Mouse (Mus musculus): ENCODE results near the gene Lcn2. TPM values are rescaled to one million over a fixed set of nuclear protein-coding genes. Genes with fewer than 3 reads are reported as not detected.

Lcn2 gene
- polyA plus RNA-seq, 1 experiment: 23.8 TPM

GRCm38 (mm10) chr2:32428262-32428722, 40.2 kb upstream of the Lcn2 start:
- no peak for DNase-seq
- no peaks in the 10 kb centered on the region for H3K27me3 ChIP-seq (ENCODE audit: control insufficient read depth, insufficient read depth, low read length)
- no peak overlapping the region for H3K4me3 ChIP-seq (ENCODE audit: control insufficient read depth, insufficient read depth, low read length)
- WGBS: 78% methylated on average over 8 of the region's 8 CpGs
- TF ChIP-seq POLR2A (IDR thresholded peaks at IDR 0.05; ENCODE audit: control insufficient read depth, extremely low read depth, insufficient read depth, low read length, poor library complexity): no peak
- TF ChIP-seq CTCF (IDR thresholded peaks at IDR 0.05; ENCODE audit: borderline replicate concordance, control insufficient read depth, extremely low read depth, insufficient read depth, low read length, poor library complexity): no peak
- no peak overlapping the region for H3K27ac ChIP-seq (ENCODE audit: control insufficient read depth, insufficient read depth, low read length)
- peaks cover 11% of the 10 kb centered on the region for H3K4me1 ChIP-seq (replicated peaks; ENCODE audit: control insufficient read depth, insufficient read depth, low read length)
- H3K36me3 ChIP-seq (ENCODE audit: control insufficient read depth, insufficient read depth, low read length): no peaks in the 10 kb centered on the region

DNA sequence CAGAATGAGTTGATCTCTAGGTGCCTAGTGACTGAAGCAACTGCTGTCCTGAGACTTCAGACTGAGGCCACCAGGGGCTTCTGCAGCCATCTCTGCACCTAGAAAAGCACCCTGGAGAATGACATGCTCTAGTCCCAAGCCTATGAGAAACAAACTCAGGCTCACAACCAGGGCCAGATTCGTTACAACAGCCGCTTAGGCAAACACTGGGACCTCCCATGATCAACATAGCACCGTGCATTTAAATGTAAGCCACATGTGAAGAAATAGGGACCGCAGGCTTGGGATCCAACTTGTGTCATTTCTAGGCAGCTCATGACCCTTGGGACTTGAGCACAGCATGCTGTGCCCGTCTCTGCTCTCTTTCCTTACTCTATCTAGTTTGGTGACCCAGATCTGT, 39.7 kb upstream of the Lcn2 start:
- no peak for TF ChIP-seq POLR2A (IDR thresholded peaks at IDR 0.05; ENCODE audit: control insufficient read depth, extremely low read depth, insufficient read depth, low read length, poor library complexity)
- TF ChIP-seq CTCF (IDR thresholded peaks at IDR 0.05; ENCODE audit: borderline replicate concordance, control insufficient read depth, extremely low read depth, insufficient read depth, low read length, poor library complexity): no peak
- H3K4me1 ChIP-seq (replicated peaks; ENCODE audit: control insufficient read depth, insufficient read depth, low read length): peaks cover 14% of the 10 kb centered on the region
- no peak overlapping the region for H3K4me3 ChIP-seq (ENCODE audit: control insufficient read depth, insufficient read depth, low read length)
- no peak for DNase-seq
- 94% methylated on average over 5 of the region's 5 CpGs for WGBS
- no peaks in the 10 kb centered on the region for H3K27me3 ChIP-seq (ENCODE audit: control insufficient read depth, insufficient read depth, low read length)
- H3K27ac ChIP-seq (ENCODE audit: control insufficient read depth, insufficient read depth, low read length): no peak overlapping the region
- H3K36me3 ChIP-seq (ENCODE audit: control insufficient read depth, insufficient read depth, low read length): no peaks in the 10 kb centered on the region

GRCm38 (mm10) chr2:32426141-32426540, 38.1 kb upstream of the Lcn2 start:
- H3K4me1 ChIP-seq (replicated peaks; ENCODE audit: control insufficient read depth, insufficient read depth, low read length): peaks cover 14% of the 10 kb centered on the region
- no peak overlapping the region for H3K4me3 ChIP-seq (ENCODE audit: control insufficient read depth, insufficient read depth, low read length)
- 97% methylated on average over 1 of the region's 1 CpGs for WGBS

DNA sequence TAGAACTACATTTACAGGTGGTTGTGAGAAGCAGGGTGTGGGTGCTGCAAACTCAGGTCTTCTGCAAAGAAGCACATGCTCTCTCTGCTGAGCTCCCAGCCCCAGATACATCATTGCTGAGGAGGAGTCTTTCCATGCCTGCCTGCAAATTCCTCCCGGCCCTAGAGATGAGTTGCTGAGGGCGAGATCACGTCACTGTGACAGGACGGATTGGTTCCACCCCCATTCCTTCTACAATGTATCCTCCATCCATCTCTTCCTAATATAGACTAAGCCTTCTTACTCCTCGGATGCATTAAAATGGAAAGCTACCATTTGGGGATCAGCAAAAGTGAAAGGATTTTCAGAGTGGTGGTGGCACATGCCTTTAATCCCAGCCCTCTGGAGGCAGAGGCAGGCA, 37.5 kb upstream of the Lcn2 start:
- 91% methylated on average over 5 of the region's 5 CpGs for WGBS
- no peak for DNase-seq

More at GRCm38 (mm10) chr2:32426141-32426540, 38.1 kb upstream of the Lcn2 start:
- Histone ChIP-seq H3K27ac (ENCODE audit: control insufficient read depth, insufficient read depth, low read length) (no peak overlapping the region), H3K27me3 (ENCODE audit: control insufficient read depth, insufficient read depth, low read length) (no peaks in the 10 kb centered on the region), H3K36me3 (ENCODE audit: control insufficient read depth, insufficient read depth, low read length) (no peaks in the 10 kb centered on the region)
- DNase-seq: no peak
- TF ChIP-seq POLR2A (IDR thresholded peaks at IDR 0.05; ENCODE audit: control insufficient read depth, extremely low read depth, insufficient read depth, low read length, poor library complexity): no peak
- TF ChIP-seq CTCF (IDR thresholded peaks at IDR 0.05; ENCODE audit: borderline replicate concordance, control insufficient read depth, extremely low read depth, insufficient read depth, low read length, poor library complexity): no peak

DNA sequence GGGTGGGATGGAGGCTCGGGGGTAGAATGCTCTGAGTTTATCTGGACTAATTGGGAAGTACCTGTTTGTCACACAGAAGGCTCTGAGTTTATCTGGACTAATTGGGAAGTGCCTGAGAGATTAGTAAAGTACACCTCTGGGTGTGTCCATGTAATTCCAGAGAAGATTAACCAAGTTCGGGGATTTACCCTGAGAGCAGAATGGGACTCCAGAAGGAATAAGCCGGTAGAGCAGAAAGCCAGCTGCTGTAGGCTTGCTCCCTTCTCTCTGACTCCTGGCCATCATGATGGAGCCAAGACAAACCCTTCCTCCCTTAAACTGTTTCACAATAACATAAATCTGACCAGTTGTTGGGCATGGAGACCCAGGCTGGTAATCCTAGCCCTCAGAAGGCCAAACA, 36.7 kb upstream of the Lcn2 start:
- WGBS: 91% methylated on average over 3 of the region's 3 CpGs
- Histone ChIP-seq H3K27me3 (ENCODE audit: control insufficient read depth, insufficient read depth, low read length) (no peaks in the 10 kb centered on the region), H3K4me1 (replicated peaks; ENCODE audit: control insufficient read depth, insufficient read depth, low read length) (peaks cover 14% of the 10 kb centered on the region), H3K27ac (ENCODE audit: control insufficient read depth, insufficient read depth, low read length) (no peak overlapping the region), H3K36me3 (ENCODE audit: control insufficient read depth, insufficient read depth, low read length) (peaks cover 4% of the 10 kb centered on the region), H3K4me3 (ENCODE audit: control insufficient read depth, insufficient read depth, low read length) (no peak overlapping the region)
- TF ChIP-seq POLR2A (IDR thresholded peaks at IDR 0.05; ENCODE audit: control insufficient read depth, extremely low read depth, insufficient read depth, low read length, poor library complexity): no peak
- TF ChIP-seq CTCF (IDR thresholded peaks at IDR 0.05; ENCODE audit: borderline replicate concordance, control insufficient read depth, extremely low read depth, insufficient read depth, low read length, poor library complexity): no peak
- DNase-seq: no peak

More for the DNA sequence above, 37.5 kb upstream of the Lcn2 start:
- TF ChIP-seq POLR2A (IDR thresholded peaks at IDR 0.05; ENCODE audit: control insufficient read depth, extremely low read depth, insufficient read depth, low read length, poor library complexity): no peak
- TF ChIP-seq CTCF (IDR thresholded peaks at IDR 0.05; ENCODE audit: borderline replicate concordance, control insufficient read depth, extremely low read depth, insufficient read depth, low read length, poor library complexity): no peak
- Histone ChIP-seq H3K27me3 (ENCODE audit: control insufficient read depth, insufficient read depth, low read length) (no peaks in the 10 kb centered on the region), H3K4me3 (ENCODE audit: control insufficient read depth, insufficient read depth, low read length) (no peak overlapping the region), H3K36me3 (ENCODE audit: control insufficient read depth, insufficient read depth, low read length) (no peaks in the 10 kb centered on the region), H3K27ac (ENCODE audit: control insufficient read depth, insufficient read depth, low read length) (no peak overlapping the region), H3K4me1 (replicated peaks; ENCODE audit: control insufficient read depth, insufficient read depth, low read length) (peaks cover 14% of the 10 kb centered on the region)

DNA sequence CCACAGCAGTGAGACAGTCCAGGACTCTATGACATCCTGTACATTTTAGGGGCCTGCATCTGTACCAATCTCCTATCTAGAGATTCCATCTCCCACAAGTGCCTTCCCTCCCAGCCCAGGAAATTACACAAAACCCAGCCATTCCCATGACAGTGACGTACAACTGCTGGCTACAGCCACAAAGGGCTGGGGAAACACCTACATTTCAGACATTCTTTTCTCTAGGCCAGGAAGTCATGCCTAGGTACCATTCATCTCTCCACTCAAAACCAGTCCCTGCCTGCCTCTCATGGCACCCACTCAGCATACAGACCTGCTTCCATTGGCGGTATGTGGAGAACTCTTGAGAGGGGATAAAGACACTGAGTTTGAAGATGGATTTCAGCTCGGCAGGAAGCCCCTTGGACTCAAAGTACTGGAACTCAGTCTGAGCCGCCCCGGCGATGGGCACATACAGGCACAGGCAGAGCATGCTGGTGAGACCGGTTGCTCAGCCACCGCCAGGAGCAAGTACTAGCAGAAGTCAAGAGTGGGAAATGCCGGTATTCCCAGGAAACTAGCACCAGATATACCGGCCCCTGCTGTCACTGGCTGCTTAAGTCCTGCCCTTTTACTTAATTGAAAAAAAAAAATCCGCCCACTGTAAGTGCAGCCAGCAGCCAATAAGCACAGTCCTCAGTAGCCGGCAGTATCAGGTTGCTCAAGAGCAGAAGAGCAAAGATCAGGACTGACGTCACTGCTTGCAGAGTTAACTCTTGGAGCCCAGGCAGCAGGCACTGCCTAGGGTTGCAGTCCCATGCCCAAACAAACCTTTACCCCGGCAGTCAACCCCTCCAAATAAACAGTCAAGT, 35.7 kb upstream of the Lcn2 start:
- DNase-seq: no peak
- TF ChIP-seq CTCF (IDR thresholded peaks at IDR 0.05; ENCODE audit: borderline replicate concordance, control insufficient read depth, extremely low read depth, insufficient read depth, low read length, poor library complexity) (no peak), POLR2A (IDR thresholded peaks at IDR 0.05; ENCODE audit: control insufficient read depth, extremely low read depth, insufficient read depth, low read length, poor library complexity) (no peak)
- peaks cover 14% of the 10 kb centered on the region for H3K4me1 ChIP-seq (replicated peaks; ENCODE audit: control insufficient read depth, insufficient read depth, low read length)
- H3K36me3 ChIP-seq (ENCODE audit: control insufficient read depth, insufficient read depth, low read length): peaks cover 15% of the 10 kb centered on the region
- H3K4me3 ChIP-seq (ENCODE audit: control insufficient read depth, insufficient read depth, low read length): no peak overlapping the region
- WGBS: 58% methylated on average over 14 of the region's 14 CpGs
- H3K27ac ChIP-seq (ENCODE audit: control insufficient read depth, insufficient read depth, low read length): peak overlapping the region; percentile 20; the same call in 1 of the 2 replicates
- no peaks in the 10 kb centered on the region for H3K27me3 ChIP-seq (ENCODE audit: control insufficient read depth, insufficient read depth, low read length)

All from thymus, adult 2 months (tissue).